Comparison of ENCODE assay signal across 8 mouse cellular contexts in the genomic region with DNA sequence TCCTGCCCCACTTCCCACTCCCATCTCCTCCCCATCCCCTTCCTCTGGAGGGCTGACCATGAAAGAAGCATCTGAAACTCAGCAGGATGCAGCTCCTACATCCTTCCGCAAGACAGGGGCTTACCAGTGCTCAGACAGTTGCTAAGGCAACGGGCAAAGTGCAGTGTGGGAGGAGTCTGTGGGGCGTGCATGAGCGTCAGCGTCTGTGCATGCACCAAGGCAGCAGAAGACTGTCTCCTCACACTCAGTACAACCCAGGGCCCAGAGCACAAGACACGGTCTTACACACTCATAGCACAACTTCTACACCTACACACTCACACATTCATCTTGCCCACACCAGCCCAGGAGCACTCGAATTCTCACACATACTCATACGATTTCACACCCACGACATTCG.
DNase-seq lines count a peak whose midpoint lies in the region; ATAC-seq and TF ChIP-seq lines count a peak whose summit lies in the region.

No protein-coding gene starts in this region.

- H3K4me2 ChIP-seq in heart, embryonic 16.5 days (ENCODE audit: low read depth, low read length): no peak overlapping the region
- peak overlapping the region; percentile 46 for H3K4me2 ChIP-seq in midbrain, embryonic 16.5 days (ENCODE audit: low read length)

- TF ChIP-seq POLR2A in brain, embryonic 14.5 days (IDR thresholded peaks at IDR 0.05; ENCODE audit: borderline replicate concordance, extremely low read depth, insufficient read depth, insufficient read length, poor library complexity, severe bottlenecking): no peak

- no peaks in the 10 kb centered on the region for H3K4me1 ChIP-seq in heart, embryonic 16.5 days (ENCODE audit: control insufficient read depth, insufficient read depth, low read length)
- peaks cover 13% of the 10 kb centered on the region for H3K4me1 ChIP-seq in heart, embryonic 10.5 days
- H3K4me1 ChIP-seq in midbrain, embryonic 16.5 days (ENCODE audit: control insufficient read depth, insufficient read depth, low read length): peaks cover 20% of the 10 kb centered on the region

- H3K27me3 ChIP-seq in heart, embryonic 16.5 days (ENCODE audit: control insufficient read depth, insufficient read depth, low read length): peaks cover 11% of the 10 kb centered on the region; the same call in 1 of the 2 replicates
- peaks cover 59% of the 10 kb centered on the region for H3K27me3 ChIP-seq in heart, embryonic 10.5 days (ENCODE audit: insufficient read depth, poor library complexity, severe bottlenecking)
- H3K27me3 ChIP-seq in midbrain, embryonic 16.5 days (ENCODE audit: control insufficient read depth, insufficient read depth, low read depth, low read length): no peaks in the 10 kb centered on the region

- no peaks in the 10 kb centered on the region for H3K36me3 ChIP-seq in heart, embryonic 16.5 days (ENCODE audit: control insufficient read depth, insufficient read depth)
- no peaks in the 10 kb centered on the region for H3K36me3 ChIP-seq in heart, embryonic 10.5 days
- no peaks in the 10 kb centered on the region for H3K36me3 ChIP-seq in midbrain, embryonic 16.5 days (ENCODE audit: control insufficient read depth, insufficient read depth, low read length)

- DNase-seq in heart, embryonic 10.5 days (ENCODE audit: low spot score): no peak
- DNase-seq in brain, embryonic 14.5 days (ENCODE audit: low read depth): peak; percentile 93
- peak; percentile 53 to 68 for DNase-seq in kidney, postnatal 36 days
- no peak for DNase-seq in gastrocnemius, adult 8-10 months (ENCODE audit: low spot score in 2 of 2)

- no peak overlapping the region for H3K4me3 ChIP-seq in heart, embryonic 16.5 days (ENCODE audit: low read length)
- no peak overlapping the region for H3K4me3 ChIP-seq in heart, embryonic 10.5 days
- H3K4me3 ChIP-seq in midbrain, embryonic 16.5 days (ENCODE audit: low read depth, low read length): no peak overlapping the region

- 31% methylated on average over 10 of the region's 10 CpGs for WGBS in heart, embryonic 16.5 days
- 44% methylated on average over 10 of the region's 10 CpGs for WGBS in heart, embryonic 10.5 days
- WGBS in midbrain, embryonic 16.5 days: 33% methylated on average over 10 of the region's 10 CpGs

- H3K9ac ChIP-seq in heart, embryonic 16.5 days (ENCODE audit: low read length): no peak overlapping the region
- peak overlapping the region; percentile 52 for H3K9ac ChIP-seq in midbrain, embryonic 16.5 days (ENCODE audit: low read depth, low read length)

- no peak for TF ChIP-seq CTCF in brain, embryonic 14.5 days (IDR thresholded peaks at IDR 0.05; ENCODE audit: borderline replicate concordance, extremely low read depth, insufficient read depth, insufficient read length)

- no peak overlapping the region for H3K27ac ChIP-seq in heart, embryonic 16.5 days (ENCODE audit: low read length)
- no peak overlapping the region for H3K27ac ChIP-seq in heart, embryonic 10.5 days
- peak overlapping the region; percentile 72 for H3K27ac ChIP-seq in midbrain, embryonic 16.5 days (ENCODE audit: low read length)

- H3K9me3 ChIP-seq in heart, embryonic 16.5 days (replicated peaks; ENCODE audit: control insufficient read depth, low read length): no peaks in the 10 kb centered on the region
- no peaks in the 10 kb centered on the region for H3K9me3 ChIP-seq in heart, embryonic 10.5 days
- no peaks in the 10 kb centered on the region for H3K9me3 ChIP-seq in midbrain, embryonic 16.5 days (replicated peaks; ENCODE audit: control insufficient read depth, low read length, poor library complexity, severe bottlenecking)

- ATAC-seq in heart, embryonic 16.5 days (replicated peaks; ENCODE audit: extremely low read depth, insufficient read depth, low FRiP score): peak; percentile 49; the same call in 1 of the 2 replicates
- peak; percentile 37 to 56; a peak in 3 of 4 replicates for ATAC-seq in hematopoietic stem cell, adult 5-6 weeks (replicated peaks in 1 of 2; ENCODE audit: insufficient read depth in 1 of 2, low FRiP score in 2 of 2, low TSS enrichment in 1 of 2, low read depth in 1 of 2, poor library complexity in 2 of 2, severe bottlenecking in 2 of 2)
- ATAC-seq in midbrain, embryonic 16.5 days: peak; percentile 93
- no peak for ATAC-seq in cerebellum, adult (ENCODE audit: insufficient number of reproducible peaks, low FRiP score, low TSS enrichment)

Comparison
In these comparisons a context has a peak if more than half of its experiments do, and no peak if none do; other contexts are left out.
1. DNase-seq: peak in brain, embryonic 14.5 days (single experiment) and kidney, postnatal 36 days (2 of 2); none in heart, embryonic 10.5 days (single experiment) and gastrocnemius, adult 8-10 months (0 of 2).